Mouse (Mus musculus) midbrain, embryonic 12.5 days (tissue): ENCODE measurements around the gene Skap1. TPM values are rescaled to one million over a fixed set of nuclear protein-coding genes. Genes with fewer than 3 reads are reported as not detected.

Experiments
- ATAC-seq: fragments of 200-750 bp; cut with Nextera tagmentation; 2 replicates; pipeline ENCODE4 v1.8.0; 2017; ENCODE audit warnings: low read depth, moderate TSS enrichment, moderate library complexity; ENCODE audit not compliant: low FRiP score
- H3K27ac ChIP-seq: fragments of 300-500 bp; sonication (generic); replicated peaks from 2 replicates; pipeline ENCODE4 v1.5.1; 2016; ENCODE audit warnings: mild to moderate bottlenecking
- H3K27me3 ChIP-seq: fragments of 300-500 bp; sonication (generic); 2 replicates; pipeline ENCODE4 v1.6.1; 2016; ENCODE audit warnings: mild to moderate bottlenecking
- H3K36me3 ChIP-seq: fragments of 300-500 bp; sonication (generic); 2 replicates; pipeline ENCODE4 v1.6.1; 2016
- H3K4me1 ChIP-seq: fragments of 300-500 bp; sonication (generic); 2 replicates; pipeline ENCODE4 v1.6.1; 2016
- H3K4me2 ChIP-seq: fragments of 300-500 bp; sonication (generic); replicated peaks from 2 replicates; pipeline ENCODE4 v1.6.1; 2016; ENCODE audit warnings: mild to moderate bottlenecking, moderate library complexity
- H3K4me3 ChIP-seq: fragments of 300-500 bp; sonication (generic); 2 replicates; pipeline ENCODE4 v1.5.1; 2016; ENCODE audit warnings: mild to moderate bottlenecking
- H3K9ac ChIP-seq: fragments of 300-500 bp; sonication (generic); replicated peaks from 2 replicates; pipeline ENCODE4 v1.6.1; 2016; ENCODE audit warnings: mild to moderate bottlenecking, moderate library complexity
- H3K9me3 ChIP-seq: fragments of 300-500 bp; sonication (generic); 2 replicates; pipeline ENCODE4 v1.6.1; 2016; ENCODE audit warnings: mild to moderate bottlenecking
- WGBS: fragments of 180-500 bp; shearing (Covaris S2); methylation state at CpG from one replicate; pipeline ENCODE4 v1.1.7; 2016; 5-methylcytosine and 5-hydroxymethylcytosine counted together
- polyA plus RNA-seq: library from polyadenylated mRNA; unstranded; fragments of >200 nt; fragmentation: Nextera tagmentation; extraction: Ambion mirVana; gene quantifications from 2 replicates; pipeline ENCODE4 v1.2.1, GENCODE M21; 2016

Skap1 gene
- polyA plus RNA-seq, 1 experiment from 2014 or later: 1.7 TPM

DNA sequence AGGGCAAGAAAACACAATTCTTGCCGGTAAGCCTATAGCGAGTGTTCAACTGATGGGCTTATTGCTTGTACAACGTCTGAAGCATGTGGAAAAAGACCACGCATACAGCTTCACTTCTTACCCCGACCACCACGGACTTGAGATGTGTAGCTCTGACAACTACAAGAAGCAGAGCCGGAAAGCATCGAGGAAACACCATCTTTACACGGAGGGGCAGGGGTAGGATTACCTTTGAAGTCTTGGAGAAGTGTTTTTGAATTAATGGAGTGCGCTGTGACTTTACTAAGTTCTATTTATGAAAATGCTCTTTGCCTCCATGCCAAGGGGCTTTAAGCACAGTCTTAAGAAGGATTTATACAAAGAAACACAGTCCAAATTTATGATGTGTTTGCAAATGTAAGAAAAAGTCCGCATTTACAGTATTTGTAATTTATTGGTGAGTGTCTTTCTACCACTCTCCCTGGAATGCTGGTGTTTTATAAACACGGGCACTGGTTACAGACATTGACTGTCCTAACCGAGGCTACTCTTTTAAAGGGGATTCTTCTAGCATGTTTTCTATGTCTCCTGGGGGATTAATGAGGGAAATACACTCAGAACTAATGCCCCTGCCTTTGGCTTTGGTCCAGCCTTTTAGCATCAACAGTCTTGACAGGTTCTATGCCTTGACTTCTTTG lies 67.5 kb downstream of the Skap1 start:
- H3K4me1 ChIP-seq: no peaks in the 10 kb centered on the region
- WGBS: 78% methylated on average over 13 of the region's 13 CpGs
- H3K27ac ChIP-seq: no peak overlapping the region
- no peak overlapping the region for H3K4me3 ChIP-seq
- H3K27me3 ChIP-seq: peaks cover 10% of the 10 kb centered on the region; the same call in 1 of the 2 replicates
- no peak for ATAC-seq
- H3K9me3 ChIP-seq: no peaks in the 10 kb centered on the region
- no peak overlapping the region for H3K9ac ChIP-seq
- no peak overlapping the region for H3K4me2 ChIP-seq
- no peaks in the 10 kb centered on the region for H3K36me3 ChIP-seq

DNA sequence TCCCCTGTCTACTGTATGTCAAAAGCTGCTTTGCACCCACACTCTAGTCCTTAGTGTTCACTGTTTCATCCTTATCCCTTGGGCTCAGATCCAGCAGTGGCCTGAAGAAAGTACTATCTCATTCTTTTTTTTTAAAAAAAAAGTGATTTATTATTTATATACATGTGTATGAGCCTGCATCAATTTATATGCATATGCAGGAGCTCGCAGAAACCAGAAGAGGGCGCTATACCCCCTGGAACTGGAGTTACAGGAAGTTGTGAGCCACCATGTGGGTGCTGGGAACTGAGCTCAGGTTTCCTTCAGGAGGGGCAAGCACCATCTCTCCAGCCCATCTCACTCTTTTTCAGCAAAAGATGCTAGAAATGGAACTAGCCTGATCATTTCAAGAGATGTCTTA lies 70.1 kb downstream of the Skap1 start:
- WGBS: 55% methylated on average over 2 of the region's 2 CpGs
- ATAC-seq: no peak

DNA sequence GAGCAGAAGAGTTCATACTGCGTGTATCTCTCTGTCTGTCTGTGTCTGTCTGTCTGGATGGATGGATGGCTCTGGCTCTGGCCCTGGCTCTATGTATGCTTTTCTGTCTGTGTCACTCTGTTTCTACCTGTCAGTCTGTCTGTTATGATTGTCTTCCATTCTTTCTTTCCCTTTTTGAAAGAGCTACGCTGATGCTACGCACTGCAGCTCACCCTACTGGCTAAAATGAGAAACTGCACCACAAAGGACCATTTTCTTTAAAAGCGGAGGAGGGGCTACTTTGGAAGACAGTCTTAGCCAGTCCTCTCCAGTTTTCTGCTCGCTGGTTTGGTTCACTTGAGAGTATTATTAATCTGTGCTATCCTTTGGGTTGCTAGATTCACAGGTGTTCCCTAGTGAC lies 71.8 kb downstream of the Skap1 start:
- no peak for ATAC-seq
- H3K4me1 ChIP-seq: no peaks in the 10 kb centered on the region
- WGBS: 23% methylated on average over 5 of the region's 5 CpGs

More for the DNA sequence above, 70.1 kb downstream of the Skap1 start:
- Histone ChIP-seq H3K4me2 (no peak overlapping the region), H3K27me3 (peaks cover 28% of the 10 kb centered on the region; the same call in 1 of the 2 replicates), H3K4me1 (no peaks in the 10 kb centered on the region), H3K36me3 (no peaks in the 10 kb centered on the region), H3K4me3 (no peak overlapping the region), H3K9me3 (no peaks in the 10 kb centered on the region), H3K9ac (no peak overlapping the region), H3K27ac (no peak overlapping the region)

DNA sequence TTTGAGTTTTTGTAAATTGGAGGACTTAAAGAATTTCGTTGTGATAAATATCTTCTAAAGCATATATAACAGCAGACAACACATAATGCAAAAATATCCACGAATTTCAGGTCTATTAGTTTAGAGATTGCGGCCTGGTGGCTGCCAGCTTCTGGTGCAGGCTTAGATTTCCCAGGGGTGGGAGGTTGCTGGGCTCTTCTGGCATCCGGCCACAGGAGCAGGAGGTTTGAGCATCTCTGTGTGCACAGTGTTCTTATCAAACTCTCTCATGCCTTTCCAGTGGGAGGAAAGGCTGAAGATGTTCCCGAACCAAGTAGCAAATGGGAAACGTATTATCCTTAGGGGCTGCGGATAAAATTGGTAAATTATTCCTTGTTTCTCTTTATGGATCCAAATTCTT lies 77.6 kb downstream of the Skap1 start:
- no peak overlapping the region for H3K9ac ChIP-seq
- no peaks in the 10 kb centered on the region for H3K9me3 ChIP-seq
- peaks cover 21% of the 10 kb centered on the region for H3K27me3 ChIP-seq
- no peak overlapping the region for H3K4me3 ChIP-seq
- H3K4me2 ChIP-seq: no peak overlapping the region
- H3K36me3 ChIP-seq: no peaks in the 10 kb centered on the region
- H3K27ac ChIP-seq: no peak overlapping the region
- ATAC-seq: no peak
- no peaks in the 10 kb centered on the region for H3K4me1 ChIP-seq
- 73% methylated on average over 7 of the region's 7 CpGs for WGBS

More for the DNA sequence above, 71.8 kb downstream of the Skap1 start:
- Histone ChIP-seq H3K9ac (no peak overlapping the region), H3K4me2 (no peak overlapping the region), H3K27ac (no peak overlapping the region), H3K36me3 (no peaks in the 10 kb centered on the region), H3K9me3 (no peaks in the 10 kb centered on the region), H3K27me3 (peaks cover 28% of the 10 kb centered on the region; the same call in 1 of the 2 replicates), H3K4me3 (no peak overlapping the region)

DNA sequence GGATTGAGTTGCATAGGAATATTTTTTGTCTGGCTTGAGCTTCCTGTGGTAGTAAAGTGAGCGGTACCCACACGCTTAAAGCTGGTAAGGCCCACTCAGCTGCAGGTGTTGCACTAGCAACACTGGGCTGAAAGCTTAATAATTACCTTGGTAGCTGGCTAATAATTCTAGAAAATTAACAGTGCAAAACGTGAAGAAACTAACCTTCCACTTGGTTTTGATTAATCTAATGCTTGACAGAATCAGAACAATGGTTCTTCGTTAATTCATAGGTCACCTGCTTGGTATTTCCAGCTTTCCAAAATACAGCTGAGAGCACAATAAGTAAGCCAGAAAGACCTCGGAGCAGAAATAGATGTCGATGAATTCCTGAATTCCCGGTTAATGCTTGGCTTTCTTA lies 78.2 kb downstream of the Skap1 start:
- Histone ChIP-seq H3K4me3 (no peak overlapping the region), H3K9me3 (no peaks in the 10 kb centered on the region), H3K9ac (no peak overlapping the region), H3K36me3 (no peaks in the 10 kb centered on the region), H3K27ac (no peak overlapping the region), H3K4me2 (no peak overlapping the region), H3K4me1 (no peaks in the 10 kb centered on the region), H3K27me3 (peaks cover 19% of the 10 kb centered on the region; the same call in 1 of the 2 replicates)
- ATAC-seq: no peak
- WGBS: 87% methylated on average over 7 of the region's 7 CpGs

DNA sequence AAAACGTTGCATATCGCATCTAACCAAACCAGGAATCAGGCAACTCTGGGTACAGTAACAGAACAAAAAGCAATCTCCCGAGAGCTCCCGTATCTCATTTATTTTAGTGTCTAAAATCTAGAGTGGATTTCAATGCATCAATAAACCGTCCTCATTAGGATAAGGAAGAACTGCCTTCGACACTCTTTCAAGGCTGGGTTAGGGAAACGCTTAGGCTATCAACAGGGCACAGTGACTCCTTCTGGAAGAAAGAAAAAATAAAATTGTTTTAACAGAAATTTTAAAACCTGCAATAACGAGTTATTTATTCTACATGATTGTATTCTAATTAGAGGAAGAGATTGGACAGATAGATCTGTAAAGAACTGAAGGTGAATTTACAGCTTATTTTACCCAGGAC lies 82.0 kb downstream of the Skap1 start:
- no peak overlapping the region for H3K9ac ChIP-seq
- WGBS: 82% methylated on average over 8 of the region's 8 CpGs
- no peaks in the 10 kb centered on the region for H3K9me3 ChIP-seq
- no peak overlapping the region for H3K4me3 ChIP-seq
- peaks cover 5% of the 10 kb centered on the region; the same call in 1 of the 2 replicates for H3K27me3 ChIP-seq
- H3K27ac ChIP-seq: no peak overlapping the region
- no peak overlapping the region for H3K4me2 ChIP-seq
- no peaks in the 10 kb centered on the region for H3K36me3 ChIP-seq
- no peaks in the 10 kb centered on the region for H3K4me1 ChIP-seq
- no peak for ATAC-seq

DNA sequence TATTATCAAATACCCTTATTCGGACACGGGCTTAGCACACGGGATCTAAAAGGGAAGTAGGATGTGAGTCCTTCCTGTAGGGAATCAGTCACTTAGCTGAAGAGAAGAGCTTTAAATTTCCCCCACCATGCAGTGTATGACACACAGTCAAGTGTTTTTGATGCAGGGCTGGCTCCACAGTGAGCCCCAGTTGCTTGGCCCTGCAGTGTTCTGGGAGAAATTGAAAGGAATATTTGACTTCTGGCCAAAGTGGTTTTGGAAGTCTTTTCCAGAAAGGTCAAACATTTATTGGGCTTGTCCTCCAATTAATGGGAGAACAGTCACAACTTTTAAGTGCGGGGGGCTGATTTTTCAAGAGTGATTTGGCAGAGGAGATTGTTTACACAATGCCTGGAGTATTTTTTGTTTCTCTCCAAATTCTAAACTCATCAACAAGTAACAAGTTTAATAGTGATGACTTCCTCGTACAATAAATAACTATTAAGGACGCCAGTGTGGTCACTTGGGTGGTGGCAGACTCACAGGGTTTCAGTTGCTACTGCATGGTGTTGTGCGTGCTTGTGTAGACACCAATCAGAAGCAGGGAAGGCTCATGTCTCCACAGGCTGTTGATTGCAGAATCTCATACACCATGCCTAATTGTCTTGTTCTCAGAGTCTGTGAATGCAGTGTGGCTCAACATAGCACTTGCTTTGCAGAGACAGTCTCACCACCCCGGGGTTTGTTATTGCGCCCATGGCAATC lies 86.7 kb downstream of the Skap1 start:
- H3K4me1 ChIP-seq: no peaks in the 10 kb centered on the region
- H3K36me3 ChIP-seq: no peaks in the 10 kb centered on the region
- no peak overlapping the region for H3K4me2 ChIP-seq
- no peak overlapping the region for H3K9ac ChIP-seq
- H3K27ac ChIP-seq: no peak overlapping the region
- H3K27me3 ChIP-seq: peaks cover 28% of the 10 kb centered on the region
- H3K9me3 ChIP-seq: no peaks in the 10 kb centered on the region
- no peak overlapping the region for H3K4me3 ChIP-seq
- no peak for ATAC-seq
- WGBS: 88% methylated on average over 9 of the region's 9 CpGs

DNA sequence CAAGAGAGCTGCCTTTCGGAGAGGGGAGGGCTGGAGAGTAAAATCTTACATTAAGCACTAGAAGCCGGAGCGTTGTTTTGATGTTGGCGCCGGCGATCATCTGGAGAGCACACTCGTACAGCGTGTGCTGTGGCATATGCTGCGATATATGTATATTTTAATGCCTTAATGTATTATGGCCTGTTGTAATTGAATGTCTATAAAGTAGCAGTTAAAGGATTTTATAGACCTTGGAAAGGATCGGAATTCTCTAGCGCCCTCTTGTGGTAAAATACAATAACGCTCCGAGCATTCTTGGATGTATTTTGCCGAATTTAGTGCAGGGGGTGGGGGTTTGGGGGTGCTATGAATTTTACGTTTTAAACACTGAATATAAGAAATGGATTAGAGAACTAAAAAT lies 88.7 kb downstream of the Skap1 start:
- 18% methylated on average over 15 of the region's 15 CpGs for WGBS
- Histone ChIP-seq H3K4me2 (peak overlapping the region; percentile 38; the same call in 1 of the 2 replicates), H3K9ac (no peak overlapping the region), H3K9me3 (no peaks in the 10 kb centered on the region), H3K27me3 (peaks cover 32% of the 10 kb centered on the region), H3K36me3 (no peaks in the 10 kb centered on the region), H3K4me3 (no peak overlapping the region), H3K4me1 (no peaks in the 10 kb centered on the region), H3K27ac (no peak overlapping the region)
- no peak for ATAC-seq

DNA sequence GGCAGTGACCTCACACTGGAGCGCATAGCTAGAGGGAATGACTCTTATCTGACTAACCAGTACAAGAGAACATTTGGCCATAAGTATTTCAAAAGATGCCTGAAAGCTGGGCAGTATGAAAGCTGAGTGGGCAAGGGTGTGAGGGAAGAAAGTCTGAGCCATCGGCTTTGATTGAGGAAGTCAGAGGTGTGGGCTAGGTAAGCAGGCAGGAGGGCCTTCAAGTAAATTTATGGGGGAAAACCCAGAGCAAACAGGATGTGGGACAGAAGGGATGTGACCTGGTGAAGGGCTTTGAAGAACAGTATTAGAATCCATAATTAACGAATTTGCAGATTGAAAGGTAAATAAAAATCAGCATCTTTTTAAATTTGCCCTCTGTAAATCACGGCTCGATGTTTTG lies 95.8 kb downstream of the Skap1 start:
- H3K36me3 ChIP-seq: no peaks in the 10 kb centered on the region
- ATAC-seq: no peak
- no peak overlapping the region for H3K4me2 ChIP-seq
- no peaks in the 10 kb centered on the region for H3K9me3 ChIP-seq
- WGBS: 92% methylated on average over 5 of the region's 5 CpGs
- peaks cover 17% of the 10 kb centered on the region for H3K27me3 ChIP-seq
- H3K4me1 ChIP-seq: no peaks in the 10 kb centered on the region
- H3K27ac ChIP-seq: no peak overlapping the region
- H3K4me3 ChIP-seq: no peak overlapping the region
- no peak overlapping the region for H3K9ac ChIP-seq

DNA sequence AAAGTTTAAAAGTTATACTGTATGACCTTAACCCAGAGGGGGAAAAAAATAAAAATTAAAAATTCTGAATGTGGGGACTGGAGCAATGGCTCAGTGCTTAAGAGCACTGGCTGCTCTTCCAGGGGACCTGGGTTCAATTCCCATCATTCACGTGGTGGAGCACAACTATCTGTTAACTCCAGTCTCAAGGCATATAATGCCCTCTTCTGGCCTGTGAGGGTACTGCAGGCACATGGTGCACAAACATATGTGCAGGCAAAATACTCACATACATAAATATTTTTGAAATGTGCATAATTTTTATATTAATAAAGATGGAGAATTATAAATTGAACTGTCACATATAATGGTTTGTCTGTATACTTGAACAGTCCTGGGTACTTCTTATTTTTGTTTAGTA lies 99.7 kb downstream of the Skap1 start:
- Histone ChIP-seq H3K4me1 (no peaks in the 10 kb centered on the region), H3K27ac (no peak overlapping the region), H3K4me2 (no peak overlapping the region), H3K9me3 (no peaks in the 10 kb centered on the region), H3K9ac (no peak overlapping the region), H3K4me3 (no peak overlapping the region), H3K36me3 (no peaks in the 10 kb centered on the region), H3K27me3 (peaks cover 5% of the 10 kb centered on the region; the same call in 1 of the 2 replicates)
- WGBS: 58% methylated on average over 1 of the region's 1 CpGs
- no peak for ATAC-seq

DNA sequence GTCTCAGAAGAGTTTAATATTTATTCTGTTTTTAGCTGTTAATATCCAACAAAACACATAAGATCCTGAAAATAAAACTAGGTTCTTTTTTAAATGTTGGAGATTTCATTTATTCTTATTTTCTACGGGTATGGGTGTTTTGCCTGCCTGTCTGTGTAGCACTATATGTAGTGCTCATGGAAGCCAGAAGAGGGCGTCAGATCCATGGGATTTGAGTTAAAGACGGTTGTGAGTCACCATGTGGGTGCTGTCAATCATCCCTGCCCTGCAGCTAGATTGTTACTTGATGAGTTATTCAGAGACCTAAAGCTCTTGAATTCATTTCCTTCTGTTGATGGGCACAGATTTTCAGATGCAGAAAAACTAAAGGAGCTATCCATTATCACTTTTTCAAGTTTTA lies 108.1 kb downstream of the Skap1 start:
- 36% methylated on average over 3 of the region's 3 CpGs for WGBS
- H3K27me3 ChIP-seq: no peaks in the 10 kb centered on the region
- no peak overlapping the region for H3K9ac ChIP-seq
- peaks cover 12% of the 10 kb centered on the region for H3K4me1 ChIP-seq
- no peak overlapping the region for H3K4me3 ChIP-seq
- H3K36me3 ChIP-seq: no peaks in the 10 kb centered on the region
- H3K27ac ChIP-seq: no peak overlapping the region
- ATAC-seq: no peak
- no peaks in the 10 kb centered on the region for H3K9me3 ChIP-seq
- no peak overlapping the region for H3K4me2 ChIP-seq
